In genomic region chr7:126273351-126274042, GRCm38 (mm10) we compare ENCODE assay signal across 8 mouse cellular contexts. TPM values are rescaled to one million over a fixed set of nuclear protein-coding genes. Genes with fewer than 3 reads are reported as not detected.
A peak's percentile ranks its signal among the peaks of the same experiment; 100 is the strongest.
DNase-seq lines count a peak whose midpoint lies in the region; ATAC-seq and TF ChIP-seq lines count a peak whose summit lies in the region.

No protein-coding gene starts in this region.

- H3K36me3 ChIP-seq in heart, embryonic 14.5 days (ENCODE audit: control insufficient read depth, insufficient read depth, low read length) = peaks cover 11% of the 10 kb centered on the region
- H3K36me3 ChIP-seq in hindbrain, postnatal 0 days (ENCODE audit: insufficient read depth, low read length) = no peaks in the 10 kb centered on the region; the same call in 1 of the 2 replicates
- H3K36me3 ChIP-seq in neural tube, embryonic 11.5 days (ENCODE audit: control insufficient read depth, insufficient read depth, low read length) = peaks cover 12% of the 10 kb centered on the region

- H3K9me3 ChIP-seq in heart, embryonic 14.5 days (ENCODE audit: control insufficient read depth, low read length) = no peaks in the 10 kb centered on the region
- no peaks in the 10 kb centered on the region for H3K9me3 ChIP-seq in hindbrain, postnatal 0 days (ENCODE audit: low read length)
- H3K9me3 ChIP-seq in neural tube, embryonic 11.5 days (ENCODE audit: control insufficient read depth, low read length) = no peaks in the 10 kb centered on the region

- TF ChIP-seq CTCF in brain, embryonic 14.5 days (IDR thresholded peaks at IDR 0.05; ENCODE audit: borderline replicate concordance, extremely low read depth, insufficient read depth, insufficient read length) = no peak
- no peak for TF ChIP-seq CTCF in hindbrain, postnatal 0 days (IDR thresholded peaks at IDR 0.05; ENCODE audit: low read depth)

- TF ChIP-seq POLR2A in brain, embryonic 14.5 days (IDR thresholded peaks at IDR 0.05; ENCODE audit: borderline replicate concordance, extremely low read depth, insufficient read depth, insufficient read length, poor library complexity, severe bottlenecking) = no peak

- 27% methylated on average over 11 of the region's 11 CpGs for WGBS in heart, embryonic 14.5 days
- WGBS in hindbrain, postnatal 0 days = 8% methylated on average over 11 of the region's 11 CpGs
- WGBS in neural tube, embryonic 11.5 days = 15% methylated on average over 11 of the region's 11 CpGs

- H3K9ac ChIP-seq in heart, embryonic 14.5 days (ENCODE audit: low read length) = peak overlapping the region; percentile 86
- peak overlapping the region; percentile 93 for H3K9ac ChIP-seq in hindbrain, postnatal 0 days (replicated peaks; ENCODE audit: low read length)
- H3K9ac ChIP-seq in neural tube, embryonic 11.5 days (ENCODE audit: low read length) = peak overlapping the region; percentile 100

- H3K27me3 ChIP-seq in heart, embryonic 14.5 days (ENCODE audit: control insufficient read depth, insufficient read depth, low read length) = 0 out of 2 replicates have a peak, but pooled peaks cover 3% of the 10 kb centered on the region
- H3K27me3 ChIP-seq in hindbrain, postnatal 0 days (ENCODE audit: insufficient read depth, low read length) = no peaks in the 10 kb centered on the region
- H3K27me3 ChIP-seq in neural tube, embryonic 11.5 days (ENCODE audit: control insufficient read depth, insufficient read depth, low read length) = no peaks in the 10 kb centered on the region

- peak overlapping the region; percentile 85 for H3K4me2 ChIP-seq in heart, embryonic 14.5 days (ENCODE audit: low read length)
- H3K4me2 ChIP-seq in hindbrain, postnatal 0 days (ENCODE audit: low read depth, low read length) = peak overlapping the region; percentile 83
- H3K4me2 ChIP-seq in neural tube, embryonic 11.5 days (ENCODE audit: low read depth) = peak overlapping the region; percentile 91

- no peak overlapping the region for H3K27ac ChIP-seq in heart, embryonic 14.5 days (replicated peaks in 1 of 2; ENCODE audit: control insufficient read depth in 1 of 2, insufficient read depth in 1 of 2, low read depth in 2 of 2, low read length in 2 of 2)
- H3K27ac ChIP-seq in hindbrain, postnatal 0 days = peak overlapping the region; percentile 96
- peak overlapping the region; percentile 96 for H3K27ac ChIP-seq in neural tube, embryonic 11.5 days (ENCODE audit: low read depth, low read length)

- H3K4me1 ChIP-seq in heart, embryonic 14.5 days (ENCODE audit: control insufficient read depth in 2 of 2, insufficient read depth in 2 of 2, low read length in 2 of 2) = peaks cover 3 to 29% of the 10 kb centered on the region in 2 experiments; a peak in 3 of 4 replicates
- peaks cover 38% of the 10 kb centered on the region for H3K4me1 ChIP-seq in hindbrain, postnatal 0 days (ENCODE audit: insufficient read depth, low read length)
- peaks cover 47% of the 10 kb centered on the region for H3K4me1 ChIP-seq in neural tube, embryonic 11.5 days (ENCODE audit: control insufficient read depth, insufficient read depth, low read length)

- peak overlapping the region; percentile 61 to 83 for H3K4me3 ChIP-seq in heart, embryonic 14.5 days (ENCODE audit: control insufficient read depth in 1 of 2, insufficient read depth in 1 of 2, low read depth in 1 of 2, low read length in 2 of 2)
- H3K4me3 ChIP-seq in hindbrain, postnatal 0 days (ENCODE audit: low read length) = peak overlapping the region; percentile 86
- H3K4me3 ChIP-seq in neural tube, embryonic 11.5 days (ENCODE audit: low read depth, low read length) = peak overlapping the region; percentile 99

- DNase-seq in heart, adult 8-10 months (ENCODE audit: low spot score) = no peak
- DNase-seq in brain, embryonic 14.5 days (ENCODE audit: low read depth) = peak; percentile 37
- DNase-seq in hindbrain, postnatal 0 days (ENCODE audit: low spot score) = no peak
- DNase-seq in neural tube, embryonic 11.5 days (ENCODE audit: low spot score) = no peak
- no peak for DNase-seq in layer of hippocampus, postnatal 14 days (ENCODE audit: low spot score in 2 of 2)
- no peak for DNase-seq in spleen, adult 12 weeks (ENCODE audit: low spot score)
- no peak for DNase-seq in spleen, postnatal 36 days (ENCODE audit: low spot score in 2 of 2)

- no peak for ATAC-seq in heart, embryonic 14.5 days (ENCODE audit: insufficient number of reproducible peaks, insufficient read depth, low FRiP score, low read depth)
- ATAC-seq in hindbrain, postnatal 0 days = no peak
- ATAC-seq in neural tube, embryonic 11.5 days (ENCODE audit: insufficient read depth, low FRiP score, low TSS enrichment) = no peak

RNA-seq across cellular contexts. Expression of gene Sbk1, which starts 1.1 kb away (rescaled TPM):
- polyA plus RNA-seq in heart, embryonic 14.5 days (2014; fragmentation: Nextera tagmentation; extraction: Ambion mirVana) = 15.2 and 16.8 TPM in 2 replicates
- total RNA-seq in heart, adult 8-10 months (2022) = 10 to 100 TPM; 73.6 to 99.4 (median 84.5) TPM
- polyA plus RNA-seq in brain, embryonic 14.5 days (2012; rRNA removed) = 423 and 518 TPM in 2 replicates
- 530 and 565 TPM in 2 replicates for total RNA-seq in hindbrain, postnatal 0 days (2014; rRNA removed)
- 138 and 161 TPM in 2 replicates for polyA plus RNA-seq in hindbrain, postnatal 0 days (2015; fragmentation: Nextera tagmentation; extraction: Ambion mirVana)
- 206 and 227 TPM in 2 replicates for polyA plus RNA-seq in neural tube, embryonic 11.5 days (2014; fragmentation: Nextera tagmentation; extraction: Ambion mirVana)
- 100 to 1,000 TPM; 137 to 140 TPM for total RNA-seq in layer of hippocampus, postnatal 14 days (2021)

Comparison
In these comparisons a context has a peak if more than half of its experiments do, and no peak if none do; other contexts are left out.
1. H3K27ac ChIP-seq: peak in hindbrain, postnatal 0 days (single experiment) and neural tube, embryonic 11.5 days (single experiment); none in heart, embryonic 14.5 days (0 of 2).
2. Peak in every context shown above with its lines, with median percentiles within 50 percentile points of each other: H3K4me2 ChIP-seq, H3K4me3 ChIP-seq and H3K9ac ChIP-seq.